Mouse (Mus musculus) forebrain, embryonic 11.5 days (tissue): ENCODE measurements around the gene Gm20489. TPM values are rescaled to one million over a fixed set of nuclear protein-coding genes. Genes with fewer than 3 reads are reported as not detected.
A peak's percentile ranks its signal among the peaks of the same experiment; 100 is the strongest.

Source experiments
- ATAC-seq: fragments of 200-750 bp; cut with Nextera tagmentation; replicated peaks from 2 replicates; pipeline ENCODE4 v1.8.0; 2017; ENCODE audit warnings: moderate TSS enrichment; ENCODE audit not compliant: low FRiP score
- DNase-seq: peaks from one replicate; pipeline ENCODE4 v3.0.0-alpha.2; 2017; ENCODE audit warnings: low spot score
- H3K27ac ChIP-seq: fragments of 300-500 bp; sonication (generic); 2 replicates; pipeline ENCODE4 v1.5.1; 2014; ENCODE audit warnings: low read depth, low read length
- H3K27me3 ChIP-seq: fragments of 300-500 bp; sonication (generic); 2 replicates; pipeline ENCODE4 v1.6.1; 2014; ENCODE audit warnings: mild to moderate bottlenecking, low read length, mixed read lengths; ENCODE audit not compliant: control insufficient read depth, insufficient read depth
- H3K36me3 ChIP-seq: fragments of 300-500 bp; sonication (generic); 2 replicates; pipeline ENCODE4 v1.6.1; 2014; ENCODE audit warnings: mild to moderate bottlenecking, low read length, moderate library complexity, mixed read lengths; ENCODE audit not compliant: control insufficient read depth, insufficient read depth
- H3K4me1 ChIP-seq: fragments of 300-500 bp; sonication (generic); replicated peaks from 2 replicates; pipeline ENCODE4 v1.6.1; 2014; ENCODE audit warnings: low read length, mixed read lengths; ENCODE audit not compliant: control insufficient read depth, insufficient read depth
- H3K4me2 ChIP-seq: fragments of 300-500 bp; sonication (generic); 2 replicates; pipeline ENCODE4 v1.6.1; 2014; ENCODE audit warnings: low read depth, mild to moderate bottlenecking, low read length, moderate library complexity, mixed read lengths; ENCODE audit not compliant: severe bottlenecking
- H3K4me3 ChIP-seq: fragments of 300-500 bp; sonication (generic); 2 replicates; pipeline ENCODE4 v1.5.1; 2014; ENCODE audit warnings: low read depth, low read length
- H3K9ac ChIP-seq: fragments of 300-500 bp; sonication (generic); 2 replicates; pipeline ENCODE4 v1.6.1; 2014; ENCODE audit warnings: low read length
- H3K9me3 ChIP-seq: fragments of 300-500 bp; sonication (generic); 2 replicates; pipeline ENCODE4 v1.6.1; 2016; ENCODE audit warnings: low read length, mixed read lengths; ENCODE audit not compliant: control insufficient read depth
- WGBS: fragments of 180-500 bp; shearing (Covaris S2); extraction: QIAGEN DNeasy Blood & Tissue Kit; methylation state at CpG from one replicate; pipeline ENCODE4 v1.1.7; 2014; 5-methylcytosine and 5-hydroxymethylcytosine counted together
- polyA plus RNA-seq: library from polyadenylated mRNA; unstranded; fragments of >200 nt; fragmentation: Nextera tagmentation; extraction: Ambion mirVana; gene quantifications from 2 replicates; pipeline ENCODE4 v1.2.1, GENCODE M21; 2014

Gm20489 gene
- polyA plus RNA-seq, 1 experiment from 2014 or later, result not detected

DNA sequence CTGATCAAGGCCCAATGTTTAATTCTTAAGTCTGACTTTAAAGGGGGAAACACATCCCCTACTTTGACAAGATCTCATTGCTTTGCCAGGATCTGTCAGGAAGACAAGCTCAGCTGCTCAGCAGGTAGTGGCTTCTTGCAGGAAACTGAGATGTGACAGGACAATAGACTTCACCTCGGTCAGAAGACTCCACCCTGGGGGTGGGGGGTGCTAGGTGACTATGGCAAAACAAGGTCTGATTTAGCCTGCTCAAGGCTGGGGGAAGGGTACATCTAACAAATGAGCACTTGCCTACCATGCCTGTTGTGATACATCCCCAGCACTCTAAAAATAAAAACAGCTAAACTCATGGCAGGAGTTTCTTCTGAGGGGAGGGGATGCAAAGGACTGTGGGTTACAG lies 23.8 kb downstream of the Gm20489 start:
- H3K27me3 ChIP-seq, result 0 out of 2 replicates have a peak, but pooled peaks cover 2% of the 10 kb centered on the region
- 21% methylated on average over 1 of the region's 1 CpGs for WGBS
- no peak for ATAC-seq

DNA sequence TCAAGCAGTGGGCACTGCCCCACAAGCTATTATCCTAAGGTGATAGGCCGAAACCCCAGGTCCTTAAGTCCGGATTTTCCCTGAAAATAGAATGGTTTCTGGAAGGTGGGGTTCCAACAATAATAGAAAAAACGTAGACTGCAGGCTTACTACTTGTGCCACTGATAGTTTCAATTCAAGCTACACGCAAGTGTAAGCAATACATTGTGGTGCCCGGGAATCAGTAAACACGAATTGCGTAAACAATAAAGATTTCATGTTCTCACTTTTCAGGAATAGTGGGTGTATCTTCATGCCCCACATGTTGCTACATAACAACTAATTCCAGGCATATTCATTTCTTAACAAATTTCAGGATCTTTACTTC lies 46.0 kb downstream of the Gm20489 start:
- H3K9me3 ChIP-seq, result no peaks in the 10 kb centered on the region
- 43% methylated on average over 7 of the region's 7 CpGs for WGBS
- H3K4me3 ChIP-seq, result peak overlapping the region; percentile 30
- ATAC-seq, result no peak
- H3K27me3 ChIP-seq, result no peaks in the 10 kb centered on the region; the same call in 1 of the 2 replicates
- H3K4me2 ChIP-seq, result peak overlapping the region; percentile 45
- no peak for DNase-seq
- peak overlapping the region; percentile 35; the same call in 1 of the 2 replicates for H3K9ac ChIP-seq
- H3K4me1 ChIP-seq, result no peaks in the 10 kb centered on the region
- H3K27ac ChIP-seq, result no peak overlapping the region
- H3K36me3 ChIP-seq, result no peaks in the 10 kb centered on the region

More for the DNA sequence above, 23.8 kb downstream of the Gm20489 start:
- no peaks in the 10 kb centered on the region for H3K4me1 ChIP-seq
- H3K4me2 ChIP-seq, result no peak overlapping the region
- H3K27ac ChIP-seq, result no peak overlapping the region
- no peaks in the 10 kb centered on the region for H3K36me3 ChIP-seq
- DNase-seq, result no peak
- H3K4me3 ChIP-seq, result no peak overlapping the region
- no peak overlapping the region for H3K9ac ChIP-seq
- no peaks in the 10 kb centered on the region for H3K9me3 ChIP-seq

DNA sequence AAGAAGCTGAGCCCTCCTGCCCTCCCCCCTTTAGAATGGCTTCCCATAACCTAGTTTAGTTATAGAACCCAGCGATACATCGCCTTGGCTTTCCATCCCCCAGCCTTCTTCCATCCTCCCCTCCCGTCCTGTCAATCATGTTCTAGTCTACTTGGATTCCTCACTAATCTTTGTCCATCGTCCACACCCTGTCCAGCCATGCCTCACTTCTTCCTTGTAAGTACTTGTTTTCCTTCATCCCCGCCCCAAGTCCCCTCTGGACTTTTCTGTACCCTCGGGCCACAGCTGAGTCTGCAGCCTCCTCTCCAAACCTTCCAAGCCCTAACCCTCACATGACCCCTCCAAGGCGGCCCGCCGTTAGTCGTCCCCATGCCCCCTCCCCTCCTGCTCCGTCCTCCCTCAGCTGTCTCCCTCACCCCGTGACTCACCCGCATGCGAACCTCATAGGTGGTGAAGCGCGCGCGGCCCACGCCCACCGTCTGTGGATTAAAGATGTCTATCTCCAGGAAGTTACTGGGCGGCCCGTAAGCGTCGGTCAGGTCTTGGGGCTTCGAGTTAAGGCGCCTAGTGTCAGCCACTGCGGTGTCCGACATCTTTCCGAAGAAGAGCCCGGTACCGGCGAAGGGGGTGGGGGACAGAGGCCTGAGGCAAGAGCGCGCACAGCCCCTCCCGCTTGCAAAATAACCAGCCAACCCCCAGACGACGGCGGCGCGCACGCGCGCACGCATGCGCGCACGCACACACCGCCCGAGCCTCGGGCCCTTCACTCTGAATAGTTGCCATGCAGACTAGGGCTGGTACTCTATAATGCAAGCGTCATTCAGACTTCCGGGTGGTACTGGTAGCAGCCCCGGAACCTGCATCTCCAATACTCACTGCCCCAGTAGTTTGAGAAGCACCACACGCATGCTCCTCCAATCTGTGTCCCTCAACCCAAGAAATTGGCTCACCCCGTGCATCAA lies 46.7 kb downstream of the Gm20489 start, which contains the start of gene Snx12:
Gene Snx12 (minus strand): TSS at position 730 of the 962 bp plus-strand sequence.
- peak; percentile 98 for ATAC-seq
- 0 out of 2 replicates have a peak within 1 kb of the TSS, but pooled peaks have one; percentile 18 for H3K27ac ChIP-seq

More for the DNA sequence above, 46.7 kb downstream of the Gm20489 start, which contains the start of gene Snx12:
- WGBS, result 27% methylated on average over 55 of the region's 55 CpGs
- H3K4me1 ChIP-seq, result no peaks in the 10 kb centered on the region
- no peaks in the 10 kb centered on the region; the same call in 1 of the 2 replicates for H3K27me3 ChIP-seq
- no peaks in the 10 kb centered on the region for H3K9me3 ChIP-seq
- H3K36me3 ChIP-seq, result no peaks in the 10 kb centered on the region
- H3K9ac ChIP-seq, result peak within 1 kb of the TSS; percentile 65
- peak; percentile 90 for DNase-seq
- peak within 1 kb of the TSS; percentile 50 for H3K4me3 ChIP-seq
- peak within 1 kb of the TSS; percentile 54 for H3K4me2 ChIP-seq

Other genes starting within 250 kb of the Gm20489 start
- gene Tex11, start 209.4 kb downstream of the Gm20489 start, polyA plus RNA-seq, result not detected in 2 replicates
- 1.1 and 1.2 TPM in 2 replicates for gene Slc7a3, start 183.0 kb downstream of the Gm20489 start, polyA plus RNA-seq
- gene Snx12, start 46.5 kb downstream of the Gm20489 start, polyA plus RNA-seq, result 56.0 and 57.5 TPM in 2 replicates
- gene Foxo4, start 14.5 kb downstream of the Gm20489 start, polyA plus RNA-seq, result 1.3 and 2.1 TPM in 2 replicates
- gene Gm614, start 5.0 kb downstream of the Gm20489 start, polyA plus RNA-seq, result not detected in 2 replicates
- gene Il2rg, start 768 bp downstream of the Gm20489 start, polyA plus RNA-seq, result 1.7 and 1.9 TPM in 2 replicates
- 46.5 and 47.6 TPM in 2 replicates for gene Med12, start 5.0 kb upstream of the Gm20489 start, polyA plus RNA-seq
- gene Nlgn3, start 30.1 kb upstream of the Gm20489 start, polyA plus RNA-seq, result 28.1 and 32.1 TPM in 2 replicates
- not detected in 2 replicates for gene Gjb1, start 107.4 kb upstream of the Gm20489 start, polyA plus RNA-seq
- gene Zmym3, start 151.8 kb upstream of the Gm20489 start, polyA plus RNA-seq, result 24.4 and 25.6 TPM in 2 replicates
- gene Nono, start 160.3 kb upstream of the Gm20489 start, polyA plus RNA-seq, result 671 and 672 TPM in 2 replicates
- gene Itgb1bp2, start 180.1 kb upstream of the Gm20489 start, polyA plus RNA-seq, result 3.0 and 3.5 TPM in 2 replicates